Mouse (Mus musculus): ENCODE data around the gene Gm40193. TPM values are rescaled to one million over a fixed set of nuclear protein-coding genes. Genes with fewer than 3 reads are reported as not detected.

The Gm40193 gene
- polyA plus RNA-seq (2017; shearing (Covaris generic)) = not detected

DNA sequence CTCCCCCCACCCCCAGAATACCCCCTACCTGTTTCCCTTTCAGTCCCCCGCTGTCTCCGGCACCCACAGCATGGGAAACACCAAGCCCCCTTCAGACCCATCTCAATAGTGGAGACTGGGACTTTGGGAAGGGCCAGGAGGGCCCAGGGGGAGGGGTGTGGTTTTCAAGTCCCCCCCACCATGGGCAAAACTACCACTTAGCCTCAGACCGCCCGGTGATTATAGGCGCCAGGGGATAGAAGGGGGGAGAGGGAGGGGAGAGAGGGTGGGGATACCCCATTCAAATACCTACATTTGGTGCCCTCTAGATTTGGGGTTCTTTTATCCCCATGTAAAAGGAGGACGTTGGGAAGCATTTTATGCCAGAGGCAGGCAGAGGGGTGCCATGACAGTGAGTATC is at the start of gene Gm40193:
Gene Gm40193 (minus strand): TSS at position 101 of the 400 bp plus-strand sequence.

DNA sequence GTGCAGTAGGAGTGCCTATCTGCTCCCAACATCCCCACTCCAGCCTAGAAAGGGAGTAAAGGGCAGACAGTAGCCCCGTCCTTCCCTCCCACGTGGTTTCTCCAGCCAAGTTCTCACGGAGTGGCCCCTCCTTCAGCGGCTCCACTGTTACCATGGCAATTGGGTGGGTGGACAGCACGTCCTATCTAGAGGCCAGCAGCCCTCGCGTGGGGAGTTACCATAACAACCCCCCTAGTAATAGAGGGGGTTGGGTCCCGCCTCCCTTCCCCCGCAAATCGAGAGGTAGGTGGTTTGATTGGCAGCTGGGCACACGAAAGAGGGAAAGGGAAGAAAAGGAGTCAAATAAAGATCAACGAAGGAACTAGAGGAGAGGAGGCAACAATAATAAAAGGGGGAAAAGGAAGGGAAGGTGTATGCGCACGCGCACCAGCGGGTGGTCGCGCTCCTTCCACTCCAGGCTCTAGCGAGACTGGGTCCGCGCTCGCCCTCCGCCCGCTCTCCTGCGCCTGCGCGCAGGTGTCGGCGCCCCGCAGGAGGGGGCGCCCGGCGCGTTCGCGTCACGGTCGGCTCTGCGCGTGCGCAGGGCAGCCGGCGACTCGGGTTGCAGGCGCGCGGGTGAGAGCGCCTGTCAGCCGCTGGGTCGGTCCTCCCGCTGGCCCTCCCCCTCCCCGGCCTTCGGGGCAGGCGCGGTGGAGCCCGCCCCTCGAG is 29.7 kb upstream of the Gm40193 start, which contains the start of gene Mink1:
Gene Mink1 (plus strand): TSS at position 595 of the 708 bp plus-strand sequence.

DNA sequence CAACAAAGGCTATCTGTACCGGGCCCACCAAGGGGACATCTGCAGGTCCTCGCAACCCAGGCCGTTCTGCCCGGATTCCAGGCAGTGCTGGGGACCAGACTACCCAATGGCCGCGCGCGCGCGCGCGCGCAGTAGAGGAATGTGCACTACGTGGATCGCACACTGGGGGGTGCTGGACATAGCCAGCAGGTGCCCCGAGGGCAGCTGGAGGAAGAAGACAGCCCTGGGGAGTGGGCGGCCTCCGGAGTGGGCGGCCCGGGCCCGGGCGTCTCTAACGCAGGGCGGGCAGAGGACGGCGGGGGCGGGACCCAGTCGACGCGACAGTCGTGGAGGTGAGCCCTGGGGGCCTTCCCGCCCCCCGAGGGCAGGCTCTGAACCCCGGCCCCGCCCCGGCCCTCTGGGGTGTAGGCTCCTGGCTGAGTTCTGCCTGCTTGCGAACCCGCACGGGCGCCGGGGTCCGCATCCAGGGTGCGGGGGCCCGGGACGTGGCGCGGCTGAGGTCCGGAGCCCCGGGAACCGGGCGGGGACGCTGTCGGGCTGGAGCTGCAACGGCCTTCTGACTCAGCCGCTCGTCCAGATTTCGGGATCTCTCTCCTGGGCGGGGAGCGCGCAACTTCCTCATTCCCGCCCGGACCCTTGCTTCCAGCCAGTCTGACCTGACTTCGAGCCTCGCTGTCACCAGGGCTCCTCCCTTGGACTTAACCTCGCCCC is 7.3 kb upstream of the Gm40193 start, which contains the start of gene Pld2:
Gene Pld2 (plus strand): TSS at position 188 of the 711 bp plus-strand sequence.

DNA sequence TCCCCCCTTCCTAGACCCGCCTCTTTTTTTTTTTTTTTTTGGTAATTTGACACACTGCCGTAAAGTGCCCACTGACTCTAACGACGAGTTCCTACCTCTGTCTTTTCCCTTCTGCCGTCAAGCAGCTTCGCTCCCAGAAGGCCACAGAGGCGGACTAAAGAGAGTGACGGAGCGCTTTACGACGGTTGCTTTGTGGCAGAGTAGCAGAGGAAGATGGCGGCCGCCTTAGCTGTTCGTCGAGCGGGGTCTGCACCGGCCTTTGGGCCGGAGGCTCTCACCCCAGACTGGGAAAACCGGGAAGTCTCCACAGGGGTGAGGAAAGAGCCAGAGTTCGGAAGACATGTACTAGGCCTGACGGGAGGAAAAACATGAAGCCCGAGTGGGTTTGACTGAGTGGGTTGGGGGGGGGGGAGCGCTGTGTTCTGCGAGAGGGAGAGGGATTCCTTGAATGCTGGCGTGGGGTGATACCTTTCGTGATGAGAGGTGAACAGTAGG is 7.5 kb downstream of the Gm40193 start, which contains the start of gene Psmb6:
Gene Psmb6 (plus strand): TSS at position 184 of the 495 bp plus-strand sequence.

DNA sequence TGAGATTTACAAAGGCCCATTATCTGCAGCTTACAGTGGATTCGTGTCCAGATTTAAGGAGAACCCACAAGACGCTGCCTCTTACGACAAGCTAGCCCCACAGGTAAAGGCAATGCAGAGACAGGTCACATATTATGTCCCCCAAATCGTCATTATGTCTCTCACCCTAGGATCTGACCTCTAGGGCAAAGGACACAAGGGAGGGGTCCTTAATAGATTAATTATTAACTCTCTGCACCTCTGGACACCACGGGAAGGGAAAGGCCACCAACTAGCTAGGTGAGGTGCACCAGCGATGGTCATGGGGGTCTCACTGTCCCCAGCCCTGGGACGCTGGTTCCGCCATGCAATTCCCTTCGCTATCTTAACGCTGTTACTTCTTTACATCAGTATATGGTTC is 13.8 kb downstream of the Gm40193 start, which contains the start of gene Gltpd2:
Gene Gltpd2 (plus strand): TSS at position 274 of the 400 bp plus-strand sequence.

DNA sequence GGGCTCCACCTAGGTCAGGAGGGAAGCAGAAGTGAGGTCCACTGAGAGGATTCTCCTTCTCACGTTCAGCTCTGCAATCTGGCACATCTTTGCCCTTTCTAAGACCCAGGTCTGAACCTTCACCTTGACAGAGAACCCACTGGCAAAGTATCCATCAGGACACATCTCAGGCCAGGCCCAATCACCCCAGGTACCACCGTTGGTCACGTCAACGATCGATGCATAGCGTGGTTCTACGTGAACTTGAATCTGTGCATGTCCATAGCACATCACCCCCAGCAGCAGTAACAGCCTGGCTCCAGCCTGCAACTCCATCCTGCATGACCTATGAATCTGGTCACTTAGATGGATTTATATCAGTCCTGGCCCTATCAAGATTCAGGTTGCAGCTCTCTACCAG is 18.5 kb downstream of the Gm40193 start, which contains the start of gene Vmo1:
Gene Vmo1 (minus strand): TSS at position 329 of the 400 bp plus-strand sequence.

DNA sequence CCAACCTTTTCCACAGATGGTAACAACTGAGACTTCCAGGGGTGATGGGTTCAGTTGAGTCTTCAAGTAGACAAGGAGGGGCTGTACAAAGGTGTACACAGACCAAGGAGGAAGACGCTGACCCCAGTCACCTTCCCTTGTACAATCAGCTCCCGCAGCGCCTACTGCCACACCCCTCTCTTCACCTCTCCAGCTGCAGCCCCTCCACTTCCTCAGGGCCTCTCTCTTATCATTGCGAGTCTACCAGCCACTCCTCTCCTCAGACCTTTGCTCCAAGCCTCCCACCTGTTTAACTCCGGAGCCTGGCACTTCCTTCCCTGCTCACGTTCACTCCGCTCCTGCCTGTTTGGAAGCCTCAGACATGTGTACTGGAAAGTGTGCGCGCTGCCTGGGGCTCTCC is 27.8 kb downstream of the Gm40193 start, which contains the start of gene Tm4sf5:
Gene Tm4sf5 (plus strand): TSS at position 275 of the 400 bp plus-strand sequence.

Other genes with a start within 250 kb of the Gm40193 start
- not detected for gene Alox12e, start 210.3 kb downstream of the Gm40193 start, polyA plus RNA-seq (2017; shearing (Covaris generic))
- gene Alox15, start 180.9 kb downstream of the Gm40193 start, polyA plus RNA-seq (2017; shearing (Covaris generic)) = 0.41 TPM
- gene Pelp1, start 122.9 kb downstream of the Gm40193 start, polyA plus RNA-seq (2017; shearing (Covaris generic)) = 13.5 TPM
- gene Arrb2, start 100.3 kb downstream of the Gm40193 start, polyA plus RNA-seq (2017; shearing (Covaris generic)) = 284 TPM
- 70.2 TPM for gene Med11, start 81.0 kb downstream of the Gm40193 start, polyA plus RNA-seq (2017; shearing (Covaris generic))
- gene Zmynd15, start 73.5 kb downstream of the Gm40193 start, polyA plus RNA-seq (2017; shearing (Covaris generic)) = 0.13 TPM
- gene Cxcl16, start 73.0 kb downstream of the Gm40193 start, polyA plus RNA-seq (2017; shearing (Covaris generic)) = 1.1 TPM
- gene Tm4sf5, start 27.7 kb downstream of the Gm40193 start, polyA plus RNA-seq (2017; shearing (Covaris generic)) = 1.2 TPM
- not detected for gene Vmo1, start 18.3 kb downstream of the Gm40193 start, polyA plus RNA-seq (2017; shearing (Covaris generic))
- not detected for gene Gltpd2, start 13.7 kb downstream of the Gm40193 start, polyA plus RNA-seq (2017; shearing (Covaris generic))
- 353 TPM for gene Psmb6, start 7.6 kb downstream of the Gm40193 start, polyA plus RNA-seq (2017; shearing (Covaris generic))
- gene Pld2, start 7.1 kb upstream of the Gm40193 start, polyA plus RNA-seq (2017; shearing (Covaris generic)) = 1.9 TPM
- gene Mink1, start 29.9 kb upstream of the Gm40193 start, polyA plus RNA-seq (2017; shearing (Covaris generic)) = 17.5 TPM
- gene 4930544D05Rik, start 82.9 kb upstream of the Gm40193 start, polyA plus RNA-seq (2017; shearing (Covaris generic)) = 0.30 TPM
- 1.1 TPM for gene Chrne, start 86.3 kb upstream of the Gm40193 start, polyA plus RNA-seq (2017; shearing (Covaris generic))
- 0.08 TPM for gene Gp1ba, start 106.2 kb upstream of the Gm40193 start, polyA plus RNA-seq (2017; shearing (Covaris generic))
- gene Rnf167, start 114.3 kb upstream of the Gm40193 start, polyA plus RNA-seq (2017; shearing (Covaris generic)) = 428 TPM
- 168 TPM for gene Slc25a11, start 114.5 kb upstream of the Gm40193 start, polyA plus RNA-seq (2017; shearing (Covaris generic))
- gene Pfn1, start 121.7 kb upstream of the Gm40193 start, polyA plus RNA-seq (2017; shearing (Covaris generic)) = 5,457 TPM
- gene Eno3, start 124.3 kb upstream of the Gm40193 start, polyA plus RNA-seq (2017; shearing (Covaris generic)) = 36.6 TPM
- 81.0 TPM for gene Spag7, start 136.5 kb upstream of the Gm40193 start, polyA plus RNA-seq (2017; shearing (Covaris generic))
- gene Camta2, start 155.2 kb upstream of the Gm40193 start, polyA plus RNA-seq (2017; shearing (Covaris generic)) = 43.3 TPM
- gene Inca1, start 167.2 kb upstream of the Gm40193 start, polyA plus RNA-seq (2017; shearing (Covaris generic)) = 0.66 TPM
- gene Kif1c, start 167.6 kb upstream of the Gm40193 start, polyA plus RNA-seq (2017; shearing (Covaris generic)) = 1.8 TPM
- 7.6 TPM for gene Zfp3, start 231.3 kb upstream of the Gm40193 start, polyA plus RNA-seq (2017; shearing (Covaris generic))

Data from CD4-positive, CD25-positive, alpha-beta regulatory T cell (primary cell).